Mouse (Mus musculus) ES-CJ7 (cell line): ENCODE results near the gene Arhgef7.

Experiments used
- DNase-seq: peaks from one replicate; pipeline ENCODE4 v3.0.0; 2011; ENCODE audit warnings: low read depth, low spot score

Arhgef7 gene

GRCm38 (mm10) chr8:11797128-11797527, 69.6 kb downstream of the Arhgef7 start:
- DNase-seq = no peak

- no peak for DNase-seq
Measured at GRCm38 (mm10) chr8:11797729-11798479, 70.4 kb downstream of the Arhgef7 start.

- DNase-seq = no peak
Measured at GRCm38 (mm10) chr8:11798480-11798867, 71.0 kb downstream of the Arhgef7 start.

GRCm38 (mm10) chr8:11799098-11799497, 71.6 kb downstream of the Arhgef7 start:
- DNase-seq = no peak

GRCm38 (mm10) chr8:11800481-11800880, 73.0 kb downstream of the Arhgef7 start:
- no peak for DNase-seq

- DNase-seq = no peak
Measured at GRCm38 (mm10) chr8:11801571-11801970, 74.0 kb downstream of the Arhgef7 start.

GRCm38 (mm10) chr8:11804914-11805313, 77.4 kb downstream of the Arhgef7 start:
- no peak for DNase-seq

GRCm38 (mm10) chr8:11806252-11806651, 78.7 kb downstream of the Arhgef7 start:
- DNase-seq = no peak

- DNase-seq = no peak
Measured at GRCm38 (mm10) chr8:11807361-11807760, 79.8 kb downstream of the Arhgef7 start.

GRCm38 (mm10) chr8:11808047-11808446, 80.5 kb downstream of the Arhgef7 start:
- DNase-seq = no peak

GRCm38 (mm10) chr8:11810426-11810825, 82.9 kb downstream of the Arhgef7 start:
- DNase-seq = no peak

GRCm38 (mm10) chr8:11813801-11814200, 86.3 kb downstream of the Arhgef7 start:
- DNase-seq = no peak

- peak; percentile 48 for DNase-seq
Measured at GRCm38 (mm10) chr8:11815206-11815605, 87.7 kb downstream of the Arhgef7 start.

- no peak for DNase-seq
Measured at GRCm38 (mm10) chr8:11820136-11820535, 92.6 kb downstream of the Arhgef7 start.

GRCm38 (mm10) chr8:11820568-11820967, 93.0 kb downstream of the Arhgef7 start:
- DNase-seq = no peak

GRCm38 (mm10) chr8:11821451-11822206, 94.1 kb downstream of the Arhgef7 start:
- DNase-seq = no peak

- DNase-seq = no peak
Measured at GRCm38 (mm10) chr8:11822550-11823060, 95.1 kb downstream of the Arhgef7 start.

- DNase-seq = no peak
Measured at GRCm38 (mm10) chr8:11825756-11826155, 98.2 kb downstream of the Arhgef7 start.

GRCm38 (mm10) chr8:11827312-11827711, 99.8 kb downstream of the Arhgef7 start:
- DNase-seq = no peak

- no peak for DNase-seq
Measured at GRCm38 (mm10) chr8:11830214-11831046, 102.9 kb downstream of the Arhgef7 start.

- no peak for DNase-seq
Measured at GRCm38 (mm10) chr8:11831174-11831573, 103.7 kb downstream of the Arhgef7 start.

GRCm38 (mm10) chr8:11831939-11832338, 104.4 kb downstream of the Arhgef7 start:
- DNase-seq = no peak
